Mouse (Mus musculus): ENCODE results near the gene Cdc42ep5. TPM values are rescaled to one million over a fixed set of nuclear protein-coding genes. Genes with fewer than 3 reads are reported as not detected.

Gene Cdc42ep5
- total and polyA plus RNA-seq, 2 experiments from 2014 or later, result 8.5 to 11.7 TPM

- Histone ChIP-seq H3K9me3 (ENCODE audit: low read length) (no peaks in the 10 kb centered on the region), H3K4me3 (ENCODE audit: low read length) (peak overlapping the region; percentile 79), H3K4me1 (ENCODE audit: insufficient read depth, low read length) (peaks cover 9% of the 10 kb centered on the region; the same call in 1 of the 2 replicates), H3K36me3 (ENCODE audit: insufficient read depth, low read length) (peaks cover 34% of the 10 kb centered on the region), H3K4me2 (ENCODE audit: low read depth, low read length) (peak overlapping the region; percentile 93), H3K27me3 (ENCODE audit: insufficient read depth, low read length) (no peaks in the 10 kb centered on the region), H3K27ac (peak overlapping the region; percentile 99), H3K9ac (replicated peaks; ENCODE audit: low read length) (peak overlapping the region; percentile 83)
- 1% methylated on average over 16 of the region's 16 CpGs for WGBS
- DNase-seq (ENCODE audit: low spot score) (no peak), ATAC-seq (peak; percentile 25)
- TF ChIP-seq CTCF (IDR thresholded peaks at IDR 0.05; ENCODE audit: low read depth), result peak; percentile 6; the same call in 1 of the 2 replicates
Measured at GRCm38 (mm10) chr7:4136404-4136770, 28.3 kb downstream of the Cdc42ep5 start.

DNA sequence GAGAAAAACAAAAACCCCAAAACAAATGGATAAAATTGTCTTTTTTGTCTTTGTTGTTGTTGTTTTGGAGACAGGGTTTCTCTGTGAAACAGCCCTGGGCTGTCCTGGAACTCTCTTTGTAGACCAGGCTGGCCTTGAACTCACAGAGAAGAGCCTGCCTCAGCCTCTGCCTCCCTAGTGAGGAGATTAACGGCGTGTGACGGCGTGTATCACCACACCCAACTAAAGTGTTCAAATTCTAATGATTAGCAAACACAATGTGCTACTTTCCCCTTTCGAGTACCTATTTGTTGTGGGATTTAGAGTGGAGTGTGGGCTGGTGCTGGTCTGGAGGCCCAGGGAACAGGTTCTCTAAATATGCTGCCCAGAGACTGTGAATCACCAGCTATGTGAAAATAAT lies 29.7 kb downstream of the Cdc42ep5 start:
- no peak overlapping the region for H3K27ac ChIP-seq

DNA sequence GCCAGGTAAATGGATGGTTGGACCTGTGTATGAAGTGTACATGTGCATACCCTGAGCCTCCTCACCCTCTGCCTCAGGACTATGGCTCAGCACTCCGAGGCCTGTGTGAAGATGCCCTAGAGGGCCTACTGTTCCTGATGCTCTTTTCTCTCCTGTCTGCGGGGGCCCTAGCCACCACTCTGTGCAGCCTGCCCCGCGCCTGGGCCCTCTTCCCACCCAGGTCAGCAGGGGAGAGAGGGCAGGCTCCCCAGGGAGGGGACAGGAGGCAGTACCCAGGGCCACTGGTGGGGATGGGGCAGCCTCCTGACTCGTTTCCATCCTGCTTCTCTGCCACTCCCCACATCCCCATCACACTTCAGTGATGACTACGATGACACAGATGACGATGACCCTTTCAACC lies 31.7 kb downstream of the Cdc42ep5 start:
- Histone ChIP-seq H3K27ac (peak overlapping the region; percentile 54; the same call in 1 of the 2 replicates), H3K27me3 (ENCODE audit: insufficient read depth, low read length) (no peaks in the 10 kb centered on the region), H3K4me1 (ENCODE audit: insufficient read depth, low read length) (peaks cover 6% of the 10 kb centered on the region; the same call in 1 of the 2 replicates), H3K36me3 (ENCODE audit: insufficient read depth, low read length) (peaks cover 11% of the 10 kb centered on the region; the same call in 1 of the 2 replicates), H3K9ac (replicated peaks; ENCODE audit: low read length) (no peak overlapping the region; the same call in 1 of the 2 replicates), H3K4me2 (ENCODE audit: low read depth, low read length) (no peak overlapping the region), H3K9me3 (ENCODE audit: low read length) (no peaks in the 10 kb centered on the region), H3K4me3 (ENCODE audit: low read length) (no peak overlapping the region)
- no peak for TF ChIP-seq CTCF (IDR thresholded peaks at IDR 0.05; ENCODE audit: low read depth)
- ATAC-seq, result no peak
- DNase-seq (ENCODE audit: low spot score), result no peak
- 75% methylated on average over 7 of the region's 7 CpGs for WGBS

More for the DNA sequence above, 29.7 kb downstream of the Cdc42ep5 start:
- Histone ChIP-seq H3K4me2 (ENCODE audit: low read depth, low read length) (no peak overlapping the region), H3K4me3 (ENCODE audit: low read length) (no peak overlapping the region), H3K27me3 (ENCODE audit: insufficient read depth, low read length) (no peaks in the 10 kb centered on the region), H3K36me3 (ENCODE audit: insufficient read depth, low read length) (peaks cover 20% of the 10 kb centered on the region), H3K4me1 (ENCODE audit: insufficient read depth, low read length) (peaks cover 9% of the 10 kb centered on the region; the same call in 1 of the 2 replicates), H3K9me3 (ENCODE audit: low read length) (no peaks in the 10 kb centered on the region), H3K9ac (replicated peaks; ENCODE audit: low read length) (no peak overlapping the region)
- ATAC-seq (no peak), DNase-seq (ENCODE audit: low spot score) (no peak)
- TF ChIP-seq CTCF (IDR thresholded peaks at IDR 0.05; ENCODE audit: low read depth), result no peak
- 82% methylated on average over 5 of the region's 5 CpGs for WGBS

DNA sequence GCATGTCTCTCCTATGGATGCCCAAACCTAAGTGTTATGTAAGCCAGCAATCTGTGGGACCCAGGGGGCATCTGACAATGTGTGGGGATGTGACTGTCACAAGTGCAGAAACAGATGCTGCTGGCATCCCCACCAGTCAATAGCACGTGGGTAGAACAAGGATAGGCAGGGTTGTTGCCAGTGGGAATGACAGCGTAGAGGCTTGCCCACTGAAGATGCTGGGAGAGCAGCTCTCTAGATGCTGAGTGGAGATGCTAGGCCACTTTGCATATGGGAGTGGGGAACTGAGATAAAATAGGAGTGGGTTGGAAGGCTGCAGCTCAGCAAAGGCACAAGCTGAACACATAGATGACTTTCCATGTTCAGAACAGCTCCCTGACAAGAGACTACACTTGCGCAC lies 32.1 kb downstream of the Cdc42ep5 start:
- Histone ChIP-seq H3K9ac (replicated peaks; ENCODE audit: low read length) (no peak overlapping the region; the same call in 1 of the 2 replicates), H3K27me3 (ENCODE audit: insufficient read depth, low read length) (no peaks in the 10 kb centered on the region), H3K36me3 (ENCODE audit: insufficient read depth, low read length) (peaks cover 11% of the 10 kb centered on the region; the same call in 1 of the 2 replicates), H3K9me3 (ENCODE audit: low read length) (no peaks in the 10 kb centered on the region), H3K4me2 (ENCODE audit: low read depth, low read length) (no peak overlapping the region), H3K4me1 (ENCODE audit: insufficient read depth, low read length) (peaks cover 2% of the 10 kb centered on the region; the same call in 1 of the 2 replicates), H3K27ac (peak overlapping the region; percentile 54; the same call in 1 of the 2 replicates), H3K4me3 (ENCODE audit: low read length) (no peak overlapping the region)
- 80% methylated on average over 3 of the region's 3 CpGs for WGBS
- DNase-seq (ENCODE audit: low spot score) (no peak), ATAC-seq (no peak)
- TF ChIP-seq CTCF (IDR thresholded peaks at IDR 0.05; ENCODE audit: low read depth), result no peak

DNA sequence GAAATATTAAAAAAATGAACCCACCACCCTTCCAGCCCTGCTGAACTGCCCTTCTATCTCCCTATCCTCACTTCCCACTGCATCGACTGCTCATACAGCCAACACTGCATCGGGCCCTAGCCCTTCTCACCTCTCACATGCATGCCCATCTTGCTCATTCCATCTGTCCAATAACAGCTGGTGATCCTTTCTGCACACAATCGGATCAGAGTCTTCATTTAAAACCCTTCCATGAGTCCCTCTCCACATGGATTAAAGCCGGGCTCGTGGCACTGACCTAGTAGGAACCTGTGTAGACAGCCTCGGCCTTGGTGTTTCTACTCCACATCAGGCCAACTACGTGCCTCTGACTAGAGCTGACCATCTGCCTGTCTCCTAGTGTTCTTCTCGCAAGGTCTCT lies 32.7 kb downstream of the Cdc42ep5 start:
- Histone ChIP-seq H3K4me3 (ENCODE audit: low read length) (no peak overlapping the region), H3K36me3 (ENCODE audit: insufficient read depth, low read length) (peaks cover 11% of the 10 kb centered on the region; the same call in 1 of the 2 replicates), H3K27ac (peak overlapping the region; percentile 73; the same call in 1 of the 2 replicates), H3K4me1 (ENCODE audit: insufficient read depth, low read length) (no peaks in the 10 kb centered on the region), H3K27me3 (ENCODE audit: insufficient read depth, low read length) (no peaks in the 10 kb centered on the region), H3K4me2 (ENCODE audit: low read depth, low read length) (no peak overlapping the region), H3K9ac (replicated peaks; ENCODE audit: low read length) (no peak overlapping the region; the same call in 1 of the 2 replicates), H3K9me3 (ENCODE audit: low read length) (no peaks in the 10 kb centered on the region)
- ATAC-seq (no peak), DNase-seq (ENCODE audit: low spot score) (no peak)
- 75% methylated on average over 8 of the region's 8 CpGs for WGBS
- no peak for TF ChIP-seq CTCF (IDR thresholded peaks at IDR 0.05; ENCODE audit: low read depth)

- peaks cover 11% of the 10 kb centered on the region; the same call in 1 of the 2 replicates for H3K36me3 ChIP-seq (ENCODE audit: insufficient read depth, low read length)
- H3K4me3 ChIP-seq (ENCODE audit: low read length), result no peak overlapping the region
- no peaks in the 10 kb centered on the region for H3K9me3 ChIP-seq (ENCODE audit: low read length)
- ATAC-seq (peak; percentile 72), DNase-seq (ENCODE audit: low spot score) (peak; percentile 96)
- H3K27ac ChIP-seq, result peak overlapping the region; percentile 73
- H3K4me1 ChIP-seq (ENCODE audit: insufficient read depth, low read length), result no peaks in the 10 kb centered on the region
- 0 out of 2 replicates have a peak overlapping the region, but pooled peaks have one; percentile 28 for H3K9ac ChIP-seq (replicated peaks; ENCODE audit: low read length)
- 27% methylated on average over 13 of the region's 13 CpGs for WGBS
- no peak overlapping the region for H3K4me2 ChIP-seq (ENCODE audit: low read depth, low read length)
- H3K27me3 ChIP-seq (ENCODE audit: insufficient read depth, low read length), result no peaks in the 10 kb centered on the region
- TF ChIP-seq CTCF (IDR thresholded peaks at IDR 0.05; ENCODE audit: low read depth), result peak; percentile 90
Measured at GRCm38 (mm10) chr7:4130686-4131452, 33.8 kb downstream of the Cdc42ep5 start.

Data from hindbrain, postnatal 0 days (tissue).